Mouse (Mus musculus) small intestine, adult 2 months (tissue): Measurements from ENCODE around the gene Nfia. TPM values are rescaled to one million over a fixed set of nuclear protein-coding genes. Genes with fewer than 3 reads are reported as not detected.

Experiments
- H3K27ac ChIP-seq: fragments of 200-500 bp; 2 replicates; pipeline ENCODE4 v1.5.1; 2012; ENCODE audit warnings: low read depth, low read length, control low read depth, inconsistent platforms; ENCODE audit not compliant: insufficient read depth
- H3K27me3 ChIP-seq: fragments of 200-500 bp; 2 replicates; pipeline ENCODE4 v1.6.1; 2012; ENCODE audit warnings: mild to moderate bottlenecking, moderate library complexity, low read length, inconsistent platforms; ENCODE audit not compliant: control insufficient read depth, insufficient read depth
- H3K36me3 ChIP-seq: fragments of 200-500 bp; 2 replicates; pipeline ENCODE4 v1.6.1; 2012; ENCODE audit warnings: mild to moderate bottlenecking, low read length, control low read depth, inconsistent platforms; ENCODE audit not compliant: control insufficient read depth, insufficient read depth
- H3K4me1 ChIP-seq: fragments of 200-500 bp; 2 replicates; pipeline ENCODE4 v1.6.1; 2012; ENCODE audit warnings: low read length, inconsistent platforms, mixed read lengths; ENCODE audit not compliant: control insufficient read depth, insufficient read depth, insufficient read length
- H3K4me3 ChIP-seq: fragments of 200-500 bp; 2 replicates; pipeline ENCODE4 v1.5.1; 2012; ENCODE audit warnings: low read depth, mild to moderate bottlenecking, control low read depth, inconsistent platforms, low read length, moderate library complexity
- CTCF ChIP-seq: fragments of 200-500 bp; IDR thresholded peaks from 2 replicates; pipeline ENCODE4 v1.5.1; 2012; ENCODE audit warnings: low read depth, mild to moderate bottlenecking, control low read depth, inconsistent platforms, low read length, moderate library complexity, mixed read lengths; ENCODE audit not compliant: insufficient replicate concordance, insufficient read length; ENCODE audit errors: extremely low read depth
- POLR2A ChIP-seq: fragments of 200-500 bp; IDR thresholded peaks from 2 replicates; pipeline ENCODE4 v1.6.1; 2012; ENCODE audit warnings: low read depth, mild to moderate bottlenecking, control low read depth, inconsistent platforms, low read length, moderate library complexity
- WGBS: fragments of 180-500 bp; shearing (Covaris S2); methylation state at CpG from one replicate; pipeline ENCODE4 v1.1.7; 2018; 5-methylcytosine and 5-hydroxymethylcytosine counted together
- polyA plus RNA-seq: library from polyadenylated mRNA; depleted of rRNA; stranded (reverse); fragments of >200 nt; gene quantifications from 2 replicates; pipeline ENCODE4 v1.2.3, GENCODE M21; 2012

Nfia gene
- polyA plus RNA-seq, 1 experiment: 16.5 TPM

GRCm38 (mm10) chr4:97794865-97795264 is 22.3 kb downstream of the Nfia start:
- 79% methylated on average over 4 of the region's 4 CpGs for WGBS
- no peak for TF ChIP-seq CTCF
- no peak for TF ChIP-seq POLR2A
- H3K4me3 ChIP-seq: no peak overlapping the region
- H3K27ac ChIP-seq: no peak overlapping the region
- H3K27me3 ChIP-seq: no peaks in the 10 kb centered on the region
- peaks cover 5% of the 10 kb centered on the region; the same call in 1 of the 2 replicates for H3K36me3 ChIP-seq
- no peaks in the 10 kb centered on the region for H3K4me1 ChIP-seq

- H3K4me1 ChIP-seq: no peaks in the 10 kb centered on the region
- H3K27me3 ChIP-seq: no peaks in the 10 kb centered on the region
- no peak overlapping the region for H3K4me3 ChIP-seq
- no peak overlapping the region for H3K27ac ChIP-seq
- H3K36me3 ChIP-seq: peaks cover 5% of the 10 kb centered on the region; the same call in 1 of the 2 replicates
- no peak for TF ChIP-seq POLR2A
- TF ChIP-seq CTCF: no peak
- WGBS: 80% methylated on average over 5 of the region's 5 CpGs
Measured at GRCm38 (mm10) chr4:97795957-97796356, 23.4 kb downstream of the Nfia start.

- no peak overlapping the region for H3K27ac ChIP-seq
- H3K27me3 ChIP-seq: no peaks in the 10 kb centered on the region
- 66% methylated on average over 10 of the region's 10 CpGs for WGBS
- H3K36me3 ChIP-seq: peaks cover 5% of the 10 kb centered on the region; the same call in 1 of the 2 replicates
- TF ChIP-seq CTCF (no peak), POLR2A (no peak)
- H3K4me1 ChIP-seq: no peaks in the 10 kb centered on the region
- H3K4me3 ChIP-seq: no peak overlapping the region
Measured at GRCm38 (mm10) chr4:97796505-97796904, 24.0 kb downstream of the Nfia start.

DNA sequence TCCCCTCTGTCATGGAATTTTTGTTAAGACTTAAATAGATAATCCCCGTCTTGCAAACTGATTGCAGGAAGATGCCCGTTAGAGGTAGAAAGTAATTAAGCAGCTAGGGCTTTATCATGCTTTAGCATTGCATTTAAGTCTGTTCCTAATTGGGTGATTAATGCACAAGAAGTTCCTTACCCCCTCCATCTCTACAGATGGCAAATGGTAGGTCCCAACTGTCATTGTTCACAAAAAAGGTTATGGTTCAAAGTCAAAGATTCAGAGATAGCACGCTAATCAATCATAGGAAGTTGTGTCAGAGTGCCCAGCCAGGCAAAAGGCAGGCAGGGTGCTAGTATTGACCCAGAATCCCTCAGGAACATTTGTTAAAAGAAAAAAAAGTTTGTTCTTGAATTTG is 31.3 kb downstream of the Nfia start:
- no peak for TF ChIP-seq CTCF
- no peak for TF ChIP-seq POLR2A
- Histone ChIP-seq H3K36me3 (0 out of 2 replicates have a peak, but pooled peaks cover 1% of the 10 kb centered on the region), H3K27ac (no peak overlapping the region), H3K4me3 (no peak overlapping the region), H3K27me3 (no peaks in the 10 kb centered on the region), H3K4me1 (no peaks in the 10 kb centered on the region)
- 44% methylated on average over 3 of the region's 3 CpGs for WGBS

- Histone ChIP-seq H3K36me3 (0 out of 2 replicates have a peak, but pooled peaks cover 1% of the 10 kb centered on the region), H3K4me1 (no peaks in the 10 kb centered on the region), H3K27ac (no peak overlapping the region), H3K27me3 (no peaks in the 10 kb centered on the region), H3K4me3 (no peak overlapping the region)
- TF ChIP-seq CTCF (no peak), POLR2A (no peak)
- WGBS: 89% methylated on average over 5 of the region's 5 CpGs
Measured at GRCm38 (mm10) chr4:97804638-97805037, 32.1 kb downstream of the Nfia start.

GRCm38 (mm10) chr4:97805255-97805654 is 32.7 kb downstream of the Nfia start:
- 37% methylated on average over 2 of the region's 2 CpGs for WGBS
- H3K36me3 ChIP-seq: 0 out of 2 replicates have a peak, but pooled peaks cover 1% of the 10 kb centered on the region
- no peak overlapping the region for H3K27ac ChIP-seq
- TF ChIP-seq CTCF (no peak), POLR2A (no peak)
- no peaks in the 10 kb centered on the region for H3K27me3 ChIP-seq
- H3K4me1 ChIP-seq: no peaks in the 10 kb centered on the region
- H3K4me3 ChIP-seq: no peak overlapping the region

DNA sequence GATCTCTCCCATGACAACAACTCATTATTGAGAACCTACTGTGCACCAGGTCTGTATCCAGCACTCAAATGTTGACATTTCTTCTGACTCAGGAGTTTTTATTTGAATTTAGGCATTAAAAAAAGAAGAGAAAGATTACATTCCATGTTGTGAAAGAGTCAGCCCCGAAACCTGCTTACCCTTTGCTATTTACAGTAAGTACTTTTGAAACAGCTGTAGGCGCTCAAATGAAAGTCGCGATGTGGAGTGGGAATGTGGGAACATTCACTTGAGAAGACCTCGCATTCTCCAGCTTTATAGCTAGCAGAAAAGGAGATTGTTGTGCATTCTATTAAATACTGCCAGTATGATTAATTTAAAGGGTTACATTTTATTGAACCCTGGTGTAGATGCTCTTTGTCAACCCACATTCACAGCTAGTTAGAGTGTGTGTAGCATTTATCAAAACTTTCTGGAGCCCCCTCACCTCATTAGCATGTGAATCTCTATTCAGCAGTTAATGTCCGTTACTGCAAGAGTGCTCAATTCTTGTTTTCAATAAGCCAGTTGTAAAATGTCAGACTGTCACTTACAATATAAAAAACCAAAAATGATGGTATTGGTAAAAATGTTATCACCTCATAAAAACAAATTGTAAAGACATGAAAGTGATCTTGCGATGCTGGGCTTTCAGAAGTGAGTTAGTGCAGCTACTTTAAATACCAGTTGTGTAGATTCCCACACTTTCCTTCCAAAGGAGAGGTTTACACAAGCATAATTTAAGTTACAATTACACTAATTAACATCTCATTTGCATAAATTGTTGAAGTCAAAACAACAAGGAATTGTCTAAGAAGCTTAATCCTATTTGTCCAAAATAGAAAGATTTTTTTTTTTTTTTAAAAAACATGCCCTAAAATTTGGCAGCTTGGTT is 33.6 kb downstream of the Nfia start:
- TF ChIP-seq CTCF (no peak), POLR2A (no peak)
- Histone ChIP-seq H3K4me1 (no peaks in the 10 kb centered on the region), H3K4me3 (no peak overlapping the region), H3K27ac (no peak overlapping the region), H3K36me3 (0 out of 2 replicates have a peak, but pooled peaks cover 1% of the 10 kb centered on the region), H3K27me3 (no peaks in the 10 kb centered on the region)
- 80% methylated on average over 7 of the region's 7 CpGs for WGBS
